Mouse (Mus musculus): ENCODE measurements at regions not wholly inside any gene's neighbourhood (a gene's known extent, or its start where the extent isn't known, plus 50 kb on each side); places are given as distances from the start of the nearest gene placed in this dataset.
A peak's percentile ranks its signal among the peaks of the same experiment; 100 is the strongest.

GRCm38 (mm10) chr5:28919296-28920063 is 276.3 kb upstream of the Rnf32 start:
- H3K4me2 ChIP-seq = no peak overlapping the region
- H3K27me3 ChIP-seq (ENCODE audit: insufficient read depth, low read length) = no peaks in the 10 kb centered on the region
- H3K4me3 ChIP-seq (ENCODE audit: low read depth, low read length) = no peak overlapping the region
- H3K9ac ChIP-seq = no peak overlapping the region
- no peaks in the 10 kb centered on the region for H3K9me3 ChIP-seq (ENCODE audit: low read depth, low read length)
- 65% methylated on average over 4 of the region's 4 CpGs for WGBS
- TF ChIP-seq CTCF (IDR thresholded peaks at IDR 0.05; ENCODE audit: low read depth) = no peak
- DNase-seq = no peak
- no peaks in the 10 kb centered on the region for H3K36me3 ChIP-seq (ENCODE audit: insufficient read depth)
- no peaks in the 10 kb centered on the region for H3K4me1 ChIP-seq (ENCODE audit: insufficient read depth)
- ATAC-seq (ENCODE audit: insufficient read depth) = no peak
- H3K27ac ChIP-seq (ENCODE audit: low read depth) = no peak overlapping the region

GRCm38 (mm10) chr5:28904500-28904899 is 291.3 kb upstream of the Rnf32 start:
- no peak for TF ChIP-seq CTCF (IDR thresholded peaks at IDR 0.05; ENCODE audit: low read depth)
- DNase-seq (no peak), ATAC-seq (ENCODE audit: insufficient read depth) (no peak)
- H3K4me3 ChIP-seq (ENCODE audit: low read depth, low read length) = no peak overlapping the region
- H3K4me1 ChIP-seq (ENCODE audit: insufficient read depth) = no peaks in the 10 kb centered on the region
- no peaks in the 10 kb centered on the region for H3K36me3 ChIP-seq (ENCODE audit: insufficient read depth)
- 34% methylated on average over 4 of the region's 4 CpGs for WGBS
- no peak overlapping the region for H3K27ac ChIP-seq (ENCODE audit: low read depth)
- no peak overlapping the region for H3K9ac ChIP-seq
- no peaks in the 10 kb centered on the region for H3K27me3 ChIP-seq (ENCODE audit: insufficient read depth, low read length)
- H3K4me2 ChIP-seq = no peak overlapping the region
- H3K9me3 ChIP-seq (ENCODE audit: low read depth, low read length) = no peaks in the 10 kb centered on the region

DNA sequence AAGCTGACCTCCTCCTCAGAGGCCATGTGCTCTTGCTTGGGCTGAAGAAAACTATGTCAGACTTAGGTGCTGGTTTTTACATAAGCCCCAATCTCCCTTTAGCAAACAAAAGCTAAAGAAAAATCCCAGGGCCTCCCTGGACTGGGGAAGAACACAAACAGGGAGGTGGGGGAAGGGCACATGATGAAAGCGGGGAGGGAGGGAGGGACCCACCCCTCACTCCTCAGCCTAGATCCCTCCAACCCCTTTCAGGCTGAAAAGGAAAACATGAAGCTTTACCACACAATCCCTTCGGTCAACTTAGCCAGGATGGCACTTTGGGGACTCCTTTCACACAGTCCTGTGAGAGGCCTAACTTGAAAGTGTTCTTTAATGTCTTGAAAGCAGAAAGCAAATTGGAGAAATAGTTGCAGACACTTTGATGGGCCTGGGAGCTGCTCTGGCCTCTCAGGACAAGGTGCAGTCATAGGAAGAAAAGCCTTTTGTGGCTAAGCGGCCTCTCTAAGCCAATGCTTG is 291.9 kb upstream of the Rnf32 start:
- peak; percentile 44; the same call in 1 of the 2 replicates for ATAC-seq (ENCODE audit: insufficient read depth)
- H3K27me3 ChIP-seq (ENCODE audit: insufficient read depth, low read length) = no peaks in the 10 kb centered on the region
- no peak overlapping the region for H3K27ac ChIP-seq (ENCODE audit: low read depth)
- H3K4me2 ChIP-seq = no peak overlapping the region
- H3K9ac ChIP-seq = no peak overlapping the region
- TF ChIP-seq CTCF (IDR thresholded peaks at IDR 0.05; ENCODE audit: low read depth) = no peak
- no peaks in the 10 kb centered on the region for H3K4me1 ChIP-seq (ENCODE audit: insufficient read depth)
- DNase-seq = no peak
- H3K4me3 ChIP-seq (ENCODE audit: low read depth, low read length) = no peak overlapping the region
- 32% methylated on average over 3 of the region's 3 CpGs for WGBS
- no peaks in the 10 kb centered on the region for H3K9me3 ChIP-seq (ENCODE audit: low read depth, low read length)
- no peaks in the 10 kb centered on the region for H3K36me3 ChIP-seq (ENCODE audit: insufficient read depth)

DNA sequence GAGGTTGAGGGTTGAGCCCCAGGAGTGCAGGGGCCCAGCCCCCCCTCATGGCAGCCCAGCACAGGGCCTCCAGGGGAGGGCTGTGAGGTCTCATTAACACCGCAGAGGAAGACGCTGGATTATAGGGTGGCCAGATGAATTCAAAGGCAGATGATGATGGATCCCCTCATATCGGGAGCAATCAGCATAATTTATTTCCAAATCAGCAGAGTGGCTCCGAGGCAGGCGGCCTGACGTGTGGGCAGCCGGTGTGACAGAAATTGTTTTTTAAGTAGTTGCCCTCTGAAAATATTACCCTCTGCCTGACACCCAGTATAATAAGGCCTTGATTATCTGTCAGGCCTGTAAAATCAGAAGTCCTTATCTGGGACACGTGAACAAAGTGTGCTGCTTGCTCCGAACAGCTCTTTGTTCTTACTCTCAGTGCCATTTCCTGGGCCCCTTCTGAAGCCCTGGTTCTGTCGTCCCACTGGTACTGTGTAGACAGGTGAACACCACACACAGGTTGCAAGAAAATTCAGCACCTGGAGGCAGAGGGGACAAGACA is 303.0 kb upstream of the Rnf32 start:
- no peak for DNase-seq
- Histone ChIP-seq H3K9me3 (ENCODE audit: low read depth, low read length) (no peaks in the 10 kb centered on the region), H3K9ac (no peak overlapping the region), H3K27me3 (ENCODE audit: insufficient read depth, low read length) (no peaks in the 10 kb centered on the region), H3K4me1 (ENCODE audit: insufficient read depth) (no peaks in the 10 kb centered on the region), H3K4me2 (no peak overlapping the region), H3K4me3 (ENCODE audit: low read depth, low read length) (no peak overlapping the region), H3K27ac (ENCODE audit: low read depth) (no peak overlapping the region), H3K36me3 (ENCODE audit: insufficient read depth) (no peaks in the 10 kb centered on the region)
- WGBS = 22% methylated on average over 10 of the region's 10 CpGs
- ATAC-seq (ENCODE audit: insufficient read depth) = no peak
- TF ChIP-seq CTCF (IDR thresholded peaks at IDR 0.05; ENCODE audit: low read depth) = no peak

GRCm38 (mm10) chr5:28891988-28892387 is 303.8 kb upstream of the Rnf32 start:
- no peak overlapping the region for H3K4me2 ChIP-seq
- ATAC-seq (ENCODE audit: insufficient read depth) (no peak), DNase-seq (no peak)
- H3K9me3 ChIP-seq (ENCODE audit: low read depth, low read length) = no peaks in the 10 kb centered on the region
- no peak overlapping the region for H3K27ac ChIP-seq (ENCODE audit: low read depth)
- TF ChIP-seq CTCF (IDR thresholded peaks at IDR 0.05; ENCODE audit: low read depth) = no peak
- H3K4me1 ChIP-seq (ENCODE audit: insufficient read depth) = no peaks in the 10 kb centered on the region
- H3K9ac ChIP-seq = no peak overlapping the region
- H3K27me3 ChIP-seq (ENCODE audit: insufficient read depth, low read length) = no peaks in the 10 kb centered on the region
- no peak overlapping the region for H3K4me3 ChIP-seq (ENCODE audit: low read depth, low read length)
- WGBS = 64% methylated on average over 7 of the region's 7 CpGs
- H3K36me3 ChIP-seq (ENCODE audit: insufficient read depth) = no peaks in the 10 kb centered on the region

- Histone ChIP-seq H3K9me3 (ENCODE audit: low read depth, low read length) (no peaks in the 10 kb centered on the region), H3K27ac (ENCODE audit: low read depth) (no peak overlapping the region), H3K9ac (no peak overlapping the region), H3K4me2 (no peak overlapping the region), H3K36me3 (ENCODE audit: insufficient read depth) (no peaks in the 10 kb centered on the region), H3K4me3 (ENCODE audit: low read depth, low read length) (no peak overlapping the region), H3K4me1 (ENCODE audit: insufficient read depth) (no peaks in the 10 kb centered on the region), H3K27me3 (ENCODE audit: insufficient read depth, low read length) (no peaks in the 10 kb centered on the region)
- ATAC-seq (ENCODE audit: insufficient read depth) (no peak), DNase-seq (no peak)
- 69% methylated on average over 5 of the region's 5 CpGs for WGBS
- TF ChIP-seq CTCF (IDR thresholded peaks at IDR 0.05; ENCODE audit: low read depth) = no peak
Observed at GRCm38 (mm10) chr5:28884746-28885365, 310.9 kb upstream of the Rnf32 start.

- 64% methylated on average over 8 of the region's 8 CpGs for WGBS
- no peak for TF ChIP-seq CTCF (IDR thresholded peaks at IDR 0.05; ENCODE audit: low read depth)
Observed at GRCm38 (mm10) chr5:28876199-28876598, 319.6 kb upstream of the Rnf32 start.

More at GRCm38 (mm10) chr5:28876199-28876598, 319.6 kb upstream of the Rnf32 start:
- Histone ChIP-seq H3K4me1 (ENCODE audit: insufficient read depth) (no peaks in the 10 kb centered on the region), H3K4me2 (no peak overlapping the region), H3K27me3 (ENCODE audit: insufficient read depth, low read length) (no peaks in the 10 kb centered on the region), H3K4me3 (ENCODE audit: low read depth, low read length) (no peak overlapping the region), H3K9ac (no peak overlapping the region), H3K36me3 (ENCODE audit: insufficient read depth) (no peaks in the 10 kb centered on the region), H3K27ac (ENCODE audit: low read depth) (no peak overlapping the region), H3K9me3 (ENCODE audit: low read depth, low read length) (no peaks in the 10 kb centered on the region)
- DNase-seq (no peak), ATAC-seq (ENCODE audit: insufficient read depth) (no peak)

Data from lung, embryonic 14.5 days (tissue).